Mouse (Mus musculus) liver, adult 2 months (tissue): ENCODE results near the gene Arntl. TPM values are rescaled to one million over a fixed set of nuclear protein-coding genes. Genes with fewer than 3 reads are reported as not detected.

ENCODE experiments used
- DNase-seq: peaks from one replicate; pipeline ENCODE4 v3.0.0-alpha.2; 2011; ENCODE audit warnings: low read depth, low spot score; ENCODE audit errors: extremely low read depth
- H3K27ac ChIP-seq: fragments of 200-500 bp; replicated peaks from 2 replicates; pipeline ENCODE4 v1.5.1; 2012; ENCODE audit warnings: low read depth, mild to moderate bottlenecking, control low read depth, inconsistent platforms, low read length; ENCODE audit not compliant: insufficient read depth
- H3K27me3 ChIP-seq: fragments of 200-500 bp; 2 replicates; pipeline ENCODE4 v1.6.1; 2012; ENCODE audit warnings: mild to moderate bottlenecking, moderate library complexity, low read length, inconsistent platforms; ENCODE audit not compliant: control insufficient read depth, insufficient read depth
- H3K36me3 ChIP-seq: fragments of 200-500 bp; 2 replicates; pipeline ENCODE4 v1.6.1; 2012; ENCODE audit warnings: low read length, inconsistent platforms; ENCODE audit not compliant: control insufficient read depth, insufficient read depth
- H3K4me1 ChIP-seq: fragments of 200-500 bp; 2 replicates; pipeline ENCODE4 v1.6.1; 2011; ENCODE audit warnings: low read length; ENCODE audit not compliant: control insufficient read depth, insufficient read depth
- H3K4me3 ChIP-seq: fragments of 200-500 bp; 2 replicates; pipeline ENCODE4 v1.5.1; 2011; ENCODE audit warnings: low read depth, mild to moderate bottlenecking, control low read depth, low read length, moderate library complexity; ENCODE audit not compliant: insufficient read depth
- H3K79me2 ChIP-seq: fragments of 200-500 bp; 2 replicates; pipeline ENCODE4 v1.6.1; 2012; ENCODE audit warnings: inconsistent platforms, mild to moderate bottlenecking, low read length, moderate library complexity; ENCODE audit not compliant: control insufficient read depth, insufficient read depth
- H3K9ac ChIP-seq: fragments of 200-500 bp; 2 replicates; pipeline ENCODE4 v1.6.1; 2012; ENCODE audit warnings: low read depth, mild to moderate bottlenecking, control low read depth, inconsistent platforms, low read length
- CTCF ChIP-seq: fragments of 200-500 bp; IDR thresholded peaks from 2 replicates; pipeline ENCODE4 v1.5.1; 2011; ENCODE audit warnings: low read depth, low read length, control low read depth
- POLR2A ChIP-seq: fragments of 200-500 bp; IDR thresholded peaks from 2 replicates; pipeline ENCODE4 v1.6.1; 2011; ENCODE audit warnings: low read length, control low read depth; ENCODE audit not compliant: insufficient read depth; ENCODE audit errors: extremely low read depth
- WGBS: fragments of 180-500 bp; shearing (Covaris S2); methylation state at CpG from one replicate; pipeline ENCODE4 v1.1.7; 2018; 5-methylcytosine and 5-hydroxymethylcytosine counted together
- polyA plus RNA-seq: library from polyadenylated mRNA; depleted of rRNA; stranded (reverse); fragments of >200 nt; gene quantifications from 2 replicates; pipeline ENCODE4 v1.2.3, GENCODE M21; 2012
- total RNA-seq: library from RNA; depleted of rRNA; stranded (reverse); fragments of >200 nt; gene quantifications from 2 replicates; pipeline ENCODE4 v1.2.3, GENCODE M21; 2014

Arntl gene
- total and polyA plus RNA-seq, 2 experiments = 1.3 to 8.0 TPM

- peaks cover 33% of the 10 kb centered on the region for H3K36me3 ChIP-seq
- no peak overlapping the region for H3K27ac ChIP-seq
- no peak overlapping the region for H3K4me3 ChIP-seq
- TF ChIP-seq CTCF = no peak
- TF ChIP-seq POLR2A = no peak
- no peak for DNase-seq
- no peaks in the 10 kb centered on the region for H3K4me1 ChIP-seq
- 99% methylated on average over 5 of the region's 5 CpGs for WGBS
- no peaks in the 10 kb centered on the region for H3K27me3 ChIP-seq
- H3K79me2 ChIP-seq = no peaks in the 10 kb centered on the region
- H3K9ac ChIP-seq = no peak overlapping the region
Measured at GRCm38 (mm10) chr7:113291741-113292140, 84.5 kb downstream of the Arntl start.

GRCm38 (mm10) chr7:113292193-113292592 lies 84.9 kb downstream of the Arntl start:
- H3K36me3 ChIP-seq = peaks cover 35% of the 10 kb centered on the region
- H3K27ac ChIP-seq = no peak overlapping the region
- no peak for DNase-seq
- no peaks in the 10 kb centered on the region for H3K79me2 ChIP-seq
- WGBS = 47% methylated on average over 4 of the region's 4 CpGs
- no peaks in the 10 kb centered on the region for H3K27me3 ChIP-seq
- TF ChIP-seq CTCF (no peak), POLR2A (no peak)
- H3K4me1 ChIP-seq = no peaks in the 10 kb centered on the region
- H3K9ac ChIP-seq = no peak overlapping the region
- H3K4me3 ChIP-seq = no peak overlapping the region

DNA sequence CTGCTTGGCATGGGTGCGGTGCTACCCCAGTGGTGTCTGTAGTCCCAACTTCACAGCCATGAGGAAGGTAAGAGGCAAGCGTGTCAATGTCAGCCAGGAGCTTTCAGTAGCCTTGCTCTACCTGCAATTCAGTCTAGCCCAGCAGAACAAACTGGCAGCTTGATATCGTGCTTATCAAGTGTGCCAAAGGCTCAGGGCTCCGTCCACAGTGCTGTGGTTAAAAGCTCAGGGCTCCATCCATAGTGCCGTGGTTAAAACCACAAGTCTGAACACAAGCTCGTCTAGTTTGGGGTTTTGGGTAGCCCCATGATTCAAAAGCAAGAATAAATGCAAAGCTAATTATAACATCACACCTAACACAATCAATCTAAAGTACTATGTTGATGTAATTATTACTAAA lies 87.3 kb downstream of the Arntl start:
- no peak for DNase-seq
- TF ChIP-seq CTCF = no peak
- no peak for TF ChIP-seq POLR2A
- no peak overlapping the region for H3K9ac ChIP-seq
- peaks cover 34% of the 10 kb centered on the region; the same call in 1 of the 2 replicates for H3K36me3 ChIP-seq
- no peak overlapping the region for H3K27ac ChIP-seq
- no peaks in the 10 kb centered on the region for H3K79me2 ChIP-seq
- H3K27me3 ChIP-seq = no peaks in the 10 kb centered on the region
- H3K4me3 ChIP-seq = no peak overlapping the region
- H3K4me1 ChIP-seq = no peaks in the 10 kb centered on the region
- 92% methylated on average over 6 of the region's 6 CpGs for WGBS

GRCm38 (mm10) chr7:113295077-113295890 lies 88.0 kb downstream of the Arntl start:
- H3K79me2 ChIP-seq = no peaks in the 10 kb centered on the region
- no peaks in the 10 kb centered on the region for H3K4me1 ChIP-seq
- whole genome bisulfite sequencing = 76% methylated on average over 17 of the region's 17 CpGs
- H3K36me3 ChIP-seq = peaks cover 38% of the 10 kb centered on the region; the same call in 1 of the 2 replicates
- H3K4me3 ChIP-seq = no peak overlapping the region
- H3K27ac ChIP-seq = no peak overlapping the region
- TF ChIP-seq POLR2A (no peak), CTCF (no peak)
- no peak for DNase-seq
- no peak overlapping the region for H3K9ac ChIP-seq
- no peaks in the 10 kb centered on the region for H3K27me3 ChIP-seq

GRCm38 (mm10) chr7:113297813-113298212 lies 90.5 kb downstream of the Arntl start:
- Histone ChIP-seq H3K27ac (no peak overlapping the region), H3K27me3 (no peaks in the 10 kb centered on the region), H3K4me1 (no peaks in the 10 kb centered on the region), H3K36me3 (peaks cover 50% of the 10 kb centered on the region), H3K9ac (no peak overlapping the region), H3K4me3 (no peak overlapping the region), H3K79me2 (no peaks in the 10 kb centered on the region)
- DNase-seq = no peak
- no peak for TF ChIP-seq CTCF
- TF ChIP-seq POLR2A = no peak
- 94% methylated on average over 4 of the region's 4 CpGs for WGBS

- no peak overlapping the region for H3K4me3 ChIP-seq
- H3K79me2 ChIP-seq = no peaks in the 10 kb centered on the region
- H3K4me1 ChIP-seq = no peaks in the 10 kb centered on the region
- H3K9ac ChIP-seq = no peak overlapping the region
- 80% methylated on average over 3 of the region's 3 CpGs for WGBS
- no peak for DNase-seq
- H3K36me3 ChIP-seq = peaks cover 38% of the 10 kb centered on the region
- TF ChIP-seq CTCF (no peak), POLR2A (no peak)
- no peak overlapping the region for H3K27ac ChIP-seq
- H3K27me3 ChIP-seq = no peaks in the 10 kb centered on the region
Measured at GRCm38 (mm10) chr7:113310136-113310535, 102.9 kb downstream of the Arntl start.
